Mouse (Mus musculus) liver, embryonic 14.5 days (tissue): ENCODE data around the gene Btc.

Experiments
- CTCF ChIP-seq: IDR thresholded peaks from 2 replicates; pipeline ENCODE4 v1.5.1; 2016; ENCODE audit warnings: antibody characterized with exemption, low read depth, control low read depth
- EP300 ChIP-seq: IDR thresholded peaks from 2 replicates; pipeline ENCODE4 v1.6.1; 2016; ENCODE audit warnings: antibody characterized with exemption, low read depth

DNA sequence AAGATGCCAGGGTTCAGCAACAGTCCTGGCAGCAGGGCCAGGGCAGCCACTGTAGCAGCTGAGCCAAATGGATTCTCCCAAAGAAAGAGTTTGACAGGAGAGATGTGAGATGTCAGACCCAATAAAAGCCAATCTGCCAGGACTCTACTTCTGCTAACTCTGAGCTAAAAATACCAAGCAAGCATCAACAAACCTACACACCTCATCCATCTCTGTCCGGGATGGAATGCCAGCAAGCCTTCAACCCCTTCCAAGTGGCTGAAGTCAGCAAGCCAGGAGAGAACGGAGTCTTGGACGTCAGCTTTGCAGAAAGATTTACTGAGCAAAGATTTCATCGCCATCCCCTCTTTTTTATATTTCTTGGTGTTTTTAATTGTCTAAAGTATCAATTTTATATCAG, 88.8 kb downstream of the Btc start:
- TF ChIP-seq CTCF (no peak), EP300 (no peak)
